Mouse (Mus musculus) ES-CJ7 (cell line): ENCODE results near the gene Hivep2.

Experiments used
- DNase-seq: peaks from one replicate; pipeline ENCODE4 v3.0.0; 2011; ENCODE audit warnings: low read depth, low spot score

The Hivep2 gene

GRCm38 (mm10) chr10:14048322-14048915 lies 82.5 kb downstream of the Hivep2 start:
- DNase-seq = no peak

GRCm38 (mm10) chr10:14048916-14049445 lies 83.1 kb downstream of the Hivep2 start:
- no peak for DNase-seq

GRCm38 (mm10) chr10:14049686-14050085 lies 83.8 kb downstream of the Hivep2 start:
- DNase-seq = no peak

- no peak for DNase-seq
Observed at GRCm38 (mm10) chr10:14050586-14050985, 84.7 kb downstream of the Hivep2 start.

- DNase-seq = no peak
Observed at GRCm38 (mm10) chr10:14052109-14052689, 86.3 kb downstream of the Hivep2 start.

- DNase-seq = no peak
Observed at GRCm38 (mm10) chr10:14054860-14055259, 89.0 kb downstream of the Hivep2 start.

- no peak for DNase-seq
Observed at GRCm38 (mm10) chr10:14055533-14055981, 89.7 kb downstream of the Hivep2 start.

- DNase-seq = no peak
Observed at GRCm38 (mm10) chr10:14056057-14056456, 90.2 kb downstream of the Hivep2 start.

- peak; percentile 65 for DNase-seq
Observed at GRCm38 (mm10) chr10:14056584-14057451, 90.9 kb downstream of the Hivep2 start.

GRCm38 (mm10) chr10:14057841-14058605 lies 92.1 kb downstream of the Hivep2 start:
- no peak for DNase-seq

GRCm38 (mm10) chr10:14058742-14059141 lies 92.9 kb downstream of the Hivep2 start:
- no peak for DNase-seq

GRCm38 (mm10) chr10:14059581-14059980 lies 93.7 kb downstream of the Hivep2 start:
- DNase-seq = no peak

- DNase-seq = no peak
Observed at GRCm38 (mm10) chr10:14060302-14060701, 94.4 kb downstream of the Hivep2 start.

- no peak for DNase-seq
Observed at GRCm38 (mm10) chr10:14063226-14063625, 97.4 kb downstream of the Hivep2 start.

- DNase-seq = no peak
Observed at GRCm38 (mm10) chr10:14064759-14065395, 99.0 kb downstream of the Hivep2 start.

- DNase-seq = no peak
Observed at GRCm38 (mm10) chr10:14067802-14068201, 101.9 kb downstream of the Hivep2 start.

- no peak for DNase-seq
Observed at GRCm38 (mm10) chr10:14070498-14071079, 104.7 kb downstream of the Hivep2 start.

- no peak for DNase-seq
Observed at GRCm38 (mm10) chr10:14072504-14072903, 106.6 kb downstream of the Hivep2 start.

- peak; percentile 86 for DNase-seq
Observed at GRCm38 (mm10) chr10:14075767-14076166, 109.9 kb downstream of the Hivep2 start.

- no peak for DNase-seq
Observed at GRCm38 (mm10) chr10:14076880-14077279, 111.0 kb downstream of the Hivep2 start.

- no peak for DNase-seq
Observed at GRCm38 (mm10) chr10:14080830-14081229, 115.0 kb downstream of the Hivep2 start.
